8 mouse cellular contexts compared by ENCODE assay signal in the genomic region with DNA sequence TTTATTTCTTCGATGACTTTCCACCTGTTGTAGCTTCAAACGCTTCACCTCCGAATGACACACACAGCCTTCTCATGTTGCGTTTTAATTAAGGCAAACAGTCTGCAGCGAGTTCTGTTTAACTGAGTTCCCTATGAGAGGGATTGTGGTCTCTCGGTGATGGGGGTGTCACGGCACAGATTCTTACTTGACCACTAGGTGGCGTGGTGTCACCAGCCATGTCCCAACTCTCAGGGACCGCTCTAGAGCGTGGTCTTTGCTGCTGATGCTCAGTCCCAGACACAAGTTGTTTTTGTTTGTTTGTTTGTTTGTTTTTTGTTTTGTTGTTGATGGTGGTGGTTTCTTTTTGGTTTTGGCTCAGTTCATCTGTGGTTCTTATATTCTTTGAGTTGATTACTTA. TPM values are rescaled to one million over a fixed set of nuclear protein-coding genes. Genes with fewer than 3 reads are reported as not detected.
A peak's percentile ranks its signal among the peaks of the same experiment; 100 is the strongest.
DNase-seq lines count a peak whose midpoint lies in the region; ATAC-seq and TF ChIP-seq lines count a peak whose summit lies in the region.

No protein-coding gene starts in this region.

- peak; percentile 86 for DNase-seq in MEL (ENCODE audit: low read depth, low spot score)
- peak; percentile 35 for DNase-seq in adrenal gland, postnatal 25 days
- peak; percentile 82 for DNase-seq in embryonic facial prominence, embryonic 14.5 days (ENCODE audit: low spot score)
- peak; percentile 73 for DNase-seq in heart, postnatal 4 days
- DNase-seq in layer of hippocampus, adult 18-20 months (ENCODE audit: low spot score in 2 of 2), result peak; percentile 28 to 78
- DNase-seq in lung, adult 2 months, result peak; percentile 43
- DNase-seq in retina, embryonic 14.5 days (ENCODE audit: low spot score), result peak; percentile 85
- no peak for DNase-seq in urinary bladder, postnatal 4 days (ENCODE audit: low spot score in 2 of 2)

- no peaks in the 10 kb centered on the region; a peak in 1 of 4 replicates for H3K36me3 ChIP-seq in MEL (ENCODE audit: control insufficient read depth in 1 of 2, insufficient read depth in 2 of 2, low read length in 2 of 2)
- H3K36me3 ChIP-seq in embryonic facial prominence, embryonic 14.5 days (ENCODE audit: control insufficient read depth, insufficient read depth, low read length), result peaks cover 63% of the 10 kb centered on the region

- peak; percentile 85 for ATAC-seq in embryonic facial prominence, embryonic 14.5 days (ENCODE audit: low read depth)

- H3K9me3 ChIP-seq in MEL (replicated peaks; ENCODE audit: insufficient read depth, low read length), result no peaks in the 10 kb centered on the region
- H3K9me3 ChIP-seq in embryonic facial prominence, embryonic 14.5 days (ENCODE audit: control insufficient read depth, low read length), result no peaks in the 10 kb centered on the region

- H3K79me2 ChIP-seq in MEL (ENCODE audit: control insufficient read depth, insufficient read depth, low read length, poor library complexity), result no peaks in the 10 kb centered on the region

- H3K9ac ChIP-seq in MEL (ENCODE audit: control insufficient read depth, low read depth, low read length, poor library complexity, severe bottlenecking), result no peak overlapping the region
- H3K9ac ChIP-seq in embryonic facial prominence, embryonic 14.5 days (ENCODE audit: low read depth, low read length), result no peak overlapping the region

- peak; percentile 97 for TF ChIP-seq RAD21 in MEL (IDR thresholded peaks at IDR 0.05; ENCODE audit: low read depth, low read length)

- WGBS in embryonic facial prominence, embryonic 14.5 days, result 7% methylated on average over 10 of the region's 10 CpGs
- 15% methylated on average over 10 of the region's 10 CpGs for WGBS in lung, adult 2 months

- no peak for TF ChIP-seq EP300 in MEL (IDR thresholded peaks at IDR 0.05; ENCODE audit: low read depth in 1 of 2, low read length in 2 of 2)

- no peaks in the 10 kb centered on the region for H3K4me1 ChIP-seq in MEL (ENCODE audit: control insufficient read depth in 1 of 2, insufficient read depth in 2 of 2, low read length in 2 of 2)
- no peaks in the 10 kb centered on the region for H3K4me1 ChIP-seq in embryonic facial prominence, embryonic 14.5 days (ENCODE audit: control insufficient read depth, insufficient read depth, low read length)
- H3K4me1 ChIP-seq in lung, adult 2 months (ENCODE audit: control insufficient read depth, insufficient read depth, low read length), result no peaks in the 10 kb centered on the region

- TF ChIP-seq POLR2A in MEL (IDR thresholded peaks at IDR 0.05; ENCODE audit: control insufficient read depth in 1 of 2, insufficient read depth in 1 of 2, low read depth in 1 of 2, low read length in 2 of 2, poor library complexity in 1 of 2), result no peak
- TF ChIP-seq POLR2A in lung, adult 2 months (IDR thresholded peaks at IDR 0.05; ENCODE audit: borderline replicate concordance, extremely low read depth, low read depth, low read length), result no peak

- H3K4me2 ChIP-seq in embryonic facial prominence, embryonic 14.5 days (ENCODE audit: low read depth, low read length), result no peak overlapping the region

- TF ChIP-seq CTCF in MEL (IDR thresholded peaks at IDR 0.05 in 2 of 3, conservative IDR thresholded peaks at IDR 0.05 in 1 of 3; ENCODE audit: control insufficient read depth in 1 of 3, insufficient read depth in 1 of 3, low read depth in 2 of 3, low read length in 3 of 3, poor library complexity in 1 of 3, severe bottlenecking in 1 of 3), result peak; percentile 94 to 98 (median 97)
- peak; percentile 97 for TF ChIP-seq CTCF in lung, adult 2 months (IDR thresholded peaks at IDR 0.05; ENCODE audit: insufficient read depth, low read length)

- no peaks in the 10 kb centered on the region for H3K27me3 ChIP-seq in MEL (ENCODE audit: control insufficient read depth in 1 of 2, insufficient read depth in 2 of 2, low read length in 2 of 2)
- no peaks in the 10 kb centered on the region for H3K27me3 ChIP-seq in embryonic facial prominence, embryonic 14.5 days (replicated peaks; ENCODE audit: control insufficient read depth, insufficient read depth, low read length)

- H3K4me3 ChIP-seq in MEL (ENCODE audit: control insufficient read depth in 1 of 2, insufficient read depth in 1 of 2, low read depth in 2 of 2, low read length in 2 of 2), result no peak overlapping the region
- H3K4me3 ChIP-seq in embryonic facial prominence, embryonic 14.5 days (ENCODE audit: low read depth, low read length), result no peak overlapping the region
- H3K4me3 ChIP-seq in lung, adult 2 months (replicated peaks; ENCODE audit: extremely low read depth, low read depth, low read length), result no peak overlapping the region

- no peak overlapping the region for H3K27ac ChIP-seq in MEL (ENCODE audit: control insufficient read depth, low read depth, low read length)
- no peak overlapping the region for H3K27ac ChIP-seq in embryonic facial prominence, embryonic 14.5 days (replicated peaks; ENCODE audit: low read depth, low read length)

TF ChIP-seq in MEL, 35 proteins besides CTCF, POLR2A, EP300 and RAD21 (continues in another document):
- 0 out of 2 replicates have a peak, but pooled peaks have one; percentile 30 for TF ChIP-seq HCFC1 (IDR thresholded peaks at IDR 0.05; ENCODE audit: low read depth, low read length)
- TF ChIP-seq UBTF (IDR thresholded peaks at IDR 0.05; ENCODE audit: borderline replicate concordance, insufficient read depth, low read depth, low read length), result no peak
- TF ChIP-seq TBP (IDR thresholded peaks at IDR 0.05; ENCODE audit: low read depth, low read length), result no peak
- no peak for TF ChIP-seq KAT2A (conservative IDR thresholded peaks at IDR 0.05; ENCODE audit: low read depth, low read length)
- 0 out of 2 replicates have a peak, but pooled peaks have one; percentile 33 for TF ChIP-seq BHLHE40 (IDR thresholded peaks at IDR 0.05; ENCODE audit: borderline replicate concordance, low read depth, low read length)
- TF ChIP-seq POLR2AphosphoS2 (IDR thresholded peaks at IDR 0.05; ENCODE audit: low read length), result no peak
- no peak for TF ChIP-seq MEF2A (IDR thresholded peaks at IDR 0.05; ENCODE audit: extremely low read depth, insufficient replicate concordance, low read depth, low read length, poor library complexity, severe bottlenecking)
- peak; percentile 40; the same call in 1 of the 2 replicates for TF ChIP-seq MAX (IDR thresholded peaks at IDR 0.05; ENCODE audit: low read length)
- no peak for TF ChIP-seq E2F4 (IDR thresholded peaks at IDR 0.05; ENCODE audit: borderline replicate concordance, low read depth, low read length)
- 0 out of 2 replicates have a peak, but pooled peaks have one; percentile 24 for TF ChIP-seq MYB (IDR thresholded peaks at IDR 0.05; ENCODE audit: low read depth, low read length)
- TF ChIP-seq TCF12 (IDR thresholded peaks at IDR 0.05; ENCODE audit: low read depth, low read length), result 0 out of 2 replicates have a peak, but pooled peaks have one; percentile 20
- TF ChIP-seq MXI1 (IDR thresholded peaks at IDR 0.05; ENCODE audit: low read depth, low read length), result no peak
- TF ChIP-seq ETS1 (IDR thresholded peaks at IDR 0.05; ENCODE audit: low read depth, low read length), result no peak
- peak; percentile 59 for TF ChIP-seq SIN3A (IDR thresholded peaks at IDR 0.05; ENCODE audit: low read length)
- TF ChIP-seq GABPA (IDR thresholded peaks at IDR 0.05; ENCODE audit: low read depth, low read length), result 0 out of 2 replicates have a peak, but pooled peaks have one; percentile 22
- TF ChIP-seq POLR2AphosphoS5 (IDR thresholded peaks at IDR 0.05; ENCODE audit: borderline replicate concordance, low read depth, low read length), result no peak
- TF ChIP-seq ZNF384 (IDR thresholded peaks at IDR 0.05; ENCODE audit: low read depth, low read length), result no peak
- TF ChIP-seq ZC3H11A (IDR thresholded peaks at IDR 0.05; ENCODE audit: low read depth, low read length), result peak; percentile 92
- no peak for TF ChIP-seq CHD1 (IDR thresholded peaks at IDR 0.05; ENCODE audit: low read depth, low read length)
- TF ChIP-seq USF2 (IDR thresholded peaks at IDR 0.05; ENCODE audit: borderline replicate concordance in 1 of 2, insufficient read depth in 1 of 2, low read depth in 1 of 2, low read length in 2 of 2), result no peak
- TF ChIP-seq USF1 (IDR thresholded peaks at IDR 0.05; ENCODE audit: low read depth, low read length), result no peak
- TF ChIP-seq ZKSCAN1 (IDR thresholded peaks at IDR 0.05; ENCODE audit: low read depth, low read length), result no peak
- TF ChIP-seq NELFE (IDR thresholded peaks at IDR 0.05; ENCODE audit: low read depth, low read length), result no peak
- TF ChIP-seq MYC (IDR thresholded peaks at IDR 0.05; ENCODE audit: low read depth, low read length), result peak; percentile 64
- TF ChIP-seq MAFK (IDR thresholded peaks at IDR 0.05; ENCODE audit: borderline replicate concordance, low read depth, low read length), result no peak
- TF ChIP-seq TAL1 (IDR thresholded peaks at IDR 0.05; ENCODE audit: low read length), result no peak
- TF ChIP-seq JUND (IDR thresholded peaks at IDR 0.05; ENCODE audit: low read depth, low read length), result no peak
- no peak for TF ChIP-seq RCOR1 (IDR thresholded peaks at IDR 0.05; ENCODE audit: low read depth, low read length)
- TF ChIP-seq ELF1 (IDR thresholded peaks at IDR 0.05; ENCODE audit: low read depth, low read length), result 0 out of 2 replicates have a peak, but pooled peaks have one; percentile 14
- no peak for TF ChIP-seq CHD2 (IDR thresholded peaks at IDR 0.05; ENCODE audit: low read length)

RNA-seq across cellular contexts. Expression of a gene that starts 16.6 kb away (rescaled TPM):
- total RNA-seq in MEL (2012; rRNA removed), result 38.4 and 41.3 TPM in 2 replicates
- 10 to 100 TPM in 1 of 2 experiments, not detected in 1; 37.9 TPM for polyA plus RNA-seq in MEL (2012; ENCODE audit: insufficient read depth in 1 of 2, insufficient read length in 2 of 2, low read depth in 1 of 2, low replicate concordance in 2 of 2, missing spikeins in 1 of 2)
- total RNA-seq in adrenal gland, postnatal 25 days (2021), result 17.0 and 19.3 TPM in 2 replicates
- 8.0 TPM in 2 replicates for polyA plus RNA-seq in embryonic facial prominence, embryonic 14.5 days (2014; fragmentation: Nextera tagmentation; extraction: Ambion mirVana)
- total RNA-seq in heart, postnatal 4 days (2021), result 10 to 100 TPM; 17.5 to 18.2 TPM
- total RNA-seq in layer of hippocampus, adult 18-20 months (2021), result 10 to 100 TPM; 39.9 to 43.5 TPM
- 8.7 and 10.9 TPM in 2 replicates for polyA plus RNA-seq in lung, adult 2 months (2012; rRNA removed)

RNA-seq across cellular contexts. Expression of a gene that starts 29.3 kb away (rescaled TPM):
- 12.0 and 13.6 TPM in 2 replicates for total RNA-seq in MEL (2012; rRNA removed)
- 10 to 100 TPM in 1 of 2 experiments, not detected in 1; 19.6 TPM for polyA plus RNA-seq in MEL (2012; ENCODE audit: insufficient read depth in 1 of 2, insufficient read length in 2 of 2, low read depth in 1 of 2, low replicate concordance in 2 of 2, missing spikeins in 1 of 2)
- total RNA-seq in adrenal gland, postnatal 25 days (2021), result 12.1 and 13.5 TPM in 2 replicates
- 5.5 and 6.8 TPM in 2 replicates for polyA plus RNA-seq in embryonic facial prominence, embryonic 14.5 days (2014; fragmentation: Nextera tagmentation; extraction: Ambion mirVana)
- 1 to 10 TPM; 4.3 to 4.6 TPM for total RNA-seq in heart, postnatal 4 days (2021)
- total RNA-seq in layer of hippocampus, adult 18-20 months (2021), result 10 to 100 TPM; 14.3 to 14.6 TPM
- polyA plus RNA-seq in lung, adult 2 months (2012; rRNA removed), result 16.1 and 20.2 TPM in 2 replicates

Comparison
In these comparisons a context has a peak if more than half of its experiments do, and no peak if none do; other contexts are left out.
1. DNase-seq: peak in MEL (single experiment), adrenal gland, postnatal 25 days (single experiment), embryonic facial prominence, embryonic 14.5 days (single experiment), heart, postnatal 4 days (single experiment), layer of hippocampus, adult 18-20 months (2 of 2), lung, adult 2 months (single experiment) and retina, embryonic 14.5 days (single experiment); none in urinary bladder, postnatal 4 days (0 of 2).